Mouse (Mus musculus) kidney, embryonic 16.5 days (tissue): ENCODE measurements around the gene Mpdz. TPM values are rescaled to one million over a fixed set of nuclear protein-coding genes. Genes with fewer than 3 reads are reported as not detected.

ENCODE experiments used
- ATAC-seq: fragments of 200-750 bp; cut with Nextera tagmentation; 2 replicates; pipeline ENCODE4 v1.8.0; 2017; ENCODE audit warnings: moderate TSS enrichment; ENCODE audit not compliant: low FRiP score, low TSS enrichment
- H3K27ac ChIP-seq: fragments of 300-500 bp; sonication (generic); 2 replicates; pipeline ENCODE4 v1.5.1; 2014; ENCODE audit warnings: low read length
- H3K27me3 ChIP-seq: fragments of 300-500 bp; sonication (generic); 2 replicates; pipeline ENCODE4 v1.6.1; 2014; ENCODE audit warnings: low read length, control low read depth, mixed read lengths; ENCODE audit not compliant: insufficient read depth
- H3K36me3 ChIP-seq: fragments of 300-500 bp; sonication (generic); 2 replicates; pipeline ENCODE4 v1.6.1; 2014; ENCODE audit warnings: low read length, control low read depth, mixed read lengths; ENCODE audit not compliant: insufficient read depth
- H3K4me1 ChIP-seq: fragments of 300-500 bp; sonication (generic); 2 replicates; pipeline ENCODE4 v1.6.1; 2014; ENCODE audit warnings: low read length, control low read depth, mixed read lengths; ENCODE audit not compliant: insufficient read depth
- H3K4me2 ChIP-seq: fragments of 300-500 bp; sonication (generic); replicated peaks from 2 replicates; pipeline ENCODE4 v1.6.1; 2014; ENCODE audit warnings: low read depth, low read length
- H3K4me3 ChIP-seq: fragments of 300-500 bp; sonication (generic); 2 replicates; pipeline ENCODE4 v1.5.1; 2014; ENCODE audit warnings: mild to moderate bottlenecking, low read length
- H3K9ac ChIP-seq: fragments of 300-500 bp; sonication (generic); replicated peaks from 2 replicates; pipeline ENCODE4 v1.6.1; 2014; ENCODE audit warnings: low read length
- H3K9me3 ChIP-seq: fragments of 300-500 bp; sonication (generic); 2 replicates; pipeline ENCODE4 v1.6.1; 2016; ENCODE audit warnings: low read length, control low read depth
- WGBS: fragments of 180-500 bp; shearing (Covaris S2); extraction: QIAGEN DNeasy Blood & Tissue Kit; methylation state at CpG from one replicate; pipeline ENCODE4 v1.1.7; 2014; 5-methylcytosine and 5-hydroxymethylcytosine counted together
- polyA plus RNA-seq: library from polyadenylated mRNA; unstranded; fragments of >200 nt; fragmentation: Nextera tagmentation; extraction: Ambion mirVana; gene quantifications from 2 replicates; pipeline ENCODE4 v1.2.1, GENCODE M21; 2015

Mpdz gene
- polyA plus RNA-seq, 1 experiment from 2014 or later: 32.3 TPM

DNA sequence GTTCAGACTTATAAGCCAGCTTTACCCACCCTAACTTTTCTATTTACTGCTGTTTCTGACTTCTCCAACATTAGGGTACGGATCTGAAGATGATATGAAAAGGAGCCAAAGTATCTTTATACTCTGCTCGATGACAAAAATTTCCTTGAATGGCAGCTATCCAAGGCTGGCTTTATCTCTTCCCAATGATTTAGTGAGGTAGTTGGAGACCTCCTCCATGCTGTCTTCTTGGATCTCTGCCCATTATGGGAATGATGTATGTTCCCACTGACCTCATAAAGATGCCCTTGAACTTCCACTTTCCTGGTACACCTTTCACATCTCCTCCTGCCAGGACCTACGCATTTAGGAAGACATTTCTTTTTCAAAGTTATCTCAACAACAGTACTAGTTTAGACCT is 11.2 kb upstream of the Mpdz start:
- Histone ChIP-seq H3K4me2 (no peak overlapping the region), H3K4me1 (no peaks in the 10 kb centered on the region), H3K9ac (no peak overlapping the region), H3K9me3 (no peaks in the 10 kb centered on the region), H3K4me3 (no peak overlapping the region), H3K27ac (no peak overlapping the region), H3K36me3 (no peaks in the 10 kb centered on the region), H3K27me3 (no peaks in the 10 kb centered on the region)
- ATAC-seq: no peak
- 63% methylated on average over 3 of the region's 3 CpGs for WGBS

DNA sequence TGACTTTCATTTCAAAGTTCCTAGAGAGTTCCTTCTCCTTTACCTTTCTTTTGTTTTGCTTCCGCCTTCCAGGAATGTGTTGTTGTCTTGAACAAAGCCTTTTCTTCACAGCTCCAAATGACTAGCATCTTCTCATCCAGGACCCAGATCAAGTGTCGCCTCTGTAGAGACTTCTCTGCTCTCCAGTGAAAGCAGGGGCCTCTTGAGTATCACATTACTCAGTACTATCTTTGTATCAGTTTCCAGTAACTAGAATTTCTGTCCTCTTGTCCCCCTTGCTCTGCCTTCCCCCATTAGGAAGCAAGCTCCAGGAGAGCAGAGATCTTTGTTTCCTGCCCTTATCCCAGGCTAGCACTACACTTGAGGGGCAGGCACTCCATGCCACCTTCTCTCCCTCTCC is 9.6 kb upstream of the Mpdz start:
- no peak overlapping the region for H3K4me3 ChIP-seq
- ATAC-seq: peak; percentile 63
- no peaks in the 10 kb centered on the region for H3K9me3 ChIP-seq
- H3K27ac ChIP-seq: no peak overlapping the region
- H3K4me1 ChIP-seq: no peaks in the 10 kb centered on the region
- WGBS: 27% methylated on average over 2 of the region's 2 CpGs
- H3K4me2 ChIP-seq: no peak overlapping the region
- no peaks in the 10 kb centered on the region for H3K27me3 ChIP-seq
- no peak overlapping the region for H3K9ac ChIP-seq
- H3K36me3 ChIP-seq: no peaks in the 10 kb centered on the region

DNA sequence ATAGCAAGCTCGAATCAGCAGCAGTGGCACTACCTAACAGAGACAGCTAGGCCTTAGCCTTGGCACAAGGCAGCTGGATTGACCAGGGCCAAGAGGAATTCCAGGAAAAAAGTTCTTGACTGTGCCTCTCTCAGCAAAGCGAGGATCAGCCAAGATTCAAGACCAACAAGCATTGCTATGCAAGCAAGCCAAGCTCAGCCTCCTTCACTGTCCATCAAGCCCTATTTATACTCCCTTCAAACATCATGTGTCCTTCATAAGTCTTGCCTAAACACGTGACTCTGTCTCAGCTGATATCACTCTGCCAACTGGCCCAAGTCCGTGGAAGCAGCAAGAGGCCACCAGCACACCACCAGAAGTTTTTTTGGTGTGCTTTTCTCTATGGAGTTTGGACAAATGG is 6.8 kb upstream of the Mpdz start:
- Histone ChIP-seq H3K9ac (no peak overlapping the region), H3K36me3 (no peaks in the 10 kb centered on the region), H3K4me2 (no peak overlapping the region), H3K27me3 (no peaks in the 10 kb centered on the region), H3K27ac (no peak overlapping the region), H3K4me3 (no peak overlapping the region), H3K4me1 (no peaks in the 10 kb centered on the region), H3K9me3 (no peaks in the 10 kb centered on the region)
- ATAC-seq: no peak
- 86% methylated on average over 4 of the region's 4 CpGs for WGBS

DNA sequence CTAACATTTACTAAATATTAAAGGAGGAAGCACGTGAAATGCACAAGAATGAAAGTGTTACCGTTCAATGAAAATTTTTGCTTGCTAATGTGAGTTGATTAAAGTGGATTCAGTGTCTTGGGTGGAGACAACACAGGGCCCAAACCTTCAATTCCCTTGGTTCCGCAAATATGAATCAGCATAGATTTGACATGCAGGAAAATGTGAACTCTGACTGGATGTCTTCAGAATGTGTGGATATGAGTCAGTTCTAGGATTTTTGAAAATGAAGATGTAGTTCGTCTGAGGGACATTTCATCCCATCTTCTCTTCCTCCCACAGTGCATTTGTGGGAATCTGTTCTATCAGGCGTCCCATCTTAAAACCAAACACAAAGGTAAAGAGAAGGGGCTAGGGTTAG is 951 bp upstream of the Mpdz start:
- ATAC-seq: no peak
- Histone ChIP-seq H3K27ac (no peak overlapping the region), H3K9ac (no peak overlapping the region), H3K4me3 (no peak overlapping the region), H3K4me2 (peak overlapping the region; percentile 74; the same call in 1 of the 2 replicates), H3K36me3 (no peaks in the 10 kb centered on the region), H3K4me1 (peaks cover 16% of the 10 kb centered on the region), H3K9me3 (no peaks in the 10 kb centered on the region), H3K27me3 (no peaks in the 10 kb centered on the region)
- WGBS: 86% methylated on average over 5 of the region's 5 CpGs

DNA sequence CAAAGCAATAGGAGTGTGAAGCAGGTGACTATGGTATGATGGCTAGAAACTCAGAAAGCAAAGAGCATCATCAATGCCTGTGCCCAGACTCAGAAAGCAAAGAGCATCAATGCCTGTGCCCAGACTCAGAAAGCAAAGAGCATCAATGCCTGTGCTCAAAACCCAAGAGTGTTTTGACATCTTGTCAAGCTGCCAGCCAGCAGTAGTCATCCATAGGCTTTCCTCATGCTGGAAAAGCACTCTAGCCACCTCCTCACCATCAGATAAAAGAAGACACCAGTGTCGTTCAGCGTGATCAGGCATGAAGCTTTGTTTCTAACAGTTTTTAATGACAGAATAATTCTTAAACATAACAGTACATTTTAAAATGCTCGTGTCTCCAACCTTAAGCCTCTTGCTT is 8.7 kb downstream of the Mpdz start:
- H3K27me3 ChIP-seq: no peaks in the 10 kb centered on the region
- 91% methylated on average over 3 of the region's 3 CpGs for WGBS
- no peak overlapping the region for H3K4me2 ChIP-seq
- H3K4me3 ChIP-seq: no peak overlapping the region
- no peaks in the 10 kb centered on the region for H3K4me1 ChIP-seq
- H3K36me3 ChIP-seq: no peaks in the 10 kb centered on the region
- H3K9me3 ChIP-seq: no peaks in the 10 kb centered on the region
- no peak overlapping the region for H3K9ac ChIP-seq
- H3K27ac ChIP-seq: no peak overlapping the region
- no peak for ATAC-seq

DNA sequence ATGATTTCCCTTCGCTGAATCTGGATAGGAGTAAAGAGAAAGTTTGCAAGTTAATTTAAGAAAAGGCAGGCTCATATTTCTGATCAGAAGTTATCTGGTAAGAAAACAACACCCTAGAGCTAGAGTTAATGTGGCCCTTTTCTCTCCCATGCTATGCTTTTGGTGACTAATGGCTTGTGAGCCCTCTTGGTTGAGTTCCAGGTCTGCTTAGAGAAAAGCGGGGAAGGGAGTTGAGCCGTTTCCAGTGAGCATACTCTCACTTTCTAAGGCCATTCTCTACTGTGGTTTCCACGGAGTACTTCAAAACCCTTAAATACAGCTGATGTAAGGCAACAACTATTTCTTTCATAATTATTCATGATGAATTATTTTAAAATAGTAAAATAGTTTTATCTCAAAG is 11.8 kb downstream of the Mpdz start:
- H3K4me1 ChIP-seq: no peaks in the 10 kb centered on the region

DNA sequence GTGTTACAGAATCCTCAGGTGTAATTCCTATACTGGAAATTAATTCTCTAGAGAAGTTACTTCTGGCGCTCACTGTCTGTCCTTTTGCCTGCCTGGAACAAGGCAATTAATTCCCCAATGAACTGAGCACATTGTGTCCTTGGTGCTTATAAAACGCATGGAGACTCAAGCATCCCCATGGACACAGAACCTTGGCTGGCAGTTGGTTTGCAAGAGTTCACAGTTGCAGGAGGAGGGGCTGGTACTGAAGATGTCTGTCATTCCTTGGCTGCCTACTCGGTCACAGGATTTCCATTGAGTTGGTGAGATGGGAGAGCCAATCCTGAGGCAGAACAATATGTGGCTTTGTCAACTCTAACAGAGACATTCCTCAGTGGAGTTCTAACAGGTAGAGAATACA is 12.5 kb downstream of the Mpdz start:
- Histone ChIP-seq H3K4me1 (no peaks in the 10 kb centered on the region), H3K36me3 (no peaks in the 10 kb centered on the region), H3K9ac (no peak overlapping the region), H3K4me2 (no peak overlapping the region), H3K9me3 (no peaks in the 10 kb centered on the region), H3K27me3 (no peaks in the 10 kb centered on the region), H3K27ac (no peak overlapping the region), H3K4me3 (no peak overlapping the region)
- WGBS: 81% methylated on average over 3 of the region's 3 CpGs
- no peak for ATAC-seq

More for the DNA sequence above, 11.8 kb downstream of the Mpdz start:
- H3K27me3 ChIP-seq: no peaks in the 10 kb centered on the region
- no peak overlapping the region for H3K9ac ChIP-seq
- 78% methylated on average over 4 of the region's 4 CpGs for WGBS
- no peaks in the 10 kb centered on the region for H3K36me3 ChIP-seq
- H3K27ac ChIP-seq: no peak overlapping the region
- H3K4me2 ChIP-seq: no peak overlapping the region
- ATAC-seq: no peak
- H3K9me3 ChIP-seq: no peaks in the 10 kb centered on the region
- no peak overlapping the region for H3K4me3 ChIP-seq

DNA sequence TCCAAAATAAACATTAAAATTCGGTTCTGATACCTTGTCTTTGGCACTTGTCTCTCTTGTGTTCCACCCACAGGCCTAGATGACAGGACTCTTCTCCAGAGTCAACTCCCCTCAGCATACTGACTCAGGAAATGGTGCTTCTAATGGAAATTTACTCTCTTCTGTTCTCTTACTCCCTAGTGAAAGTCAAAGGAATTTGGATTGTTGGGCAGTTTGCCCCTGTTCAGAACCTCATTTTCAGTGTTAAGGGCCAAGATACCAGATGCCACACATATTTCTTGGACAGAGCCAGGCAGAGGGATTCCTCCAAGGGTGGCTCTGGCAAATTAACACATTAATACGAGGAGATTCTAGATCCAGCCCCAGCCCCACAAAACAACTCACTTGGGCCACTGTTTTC is 12.9 kb downstream of the Mpdz start:
- no peaks in the 10 kb centered on the region for H3K4me1 ChIP-seq
- whole genome bisulfite sequencing: 58% methylated on average over 2 of the region's 2 CpGs
- no peaks in the 10 kb centered on the region for H3K36me3 ChIP-seq
- H3K4me2 ChIP-seq: no peak overlapping the region
- H3K9me3 ChIP-seq: no peaks in the 10 kb centered on the region
- H3K27ac ChIP-seq: no peak overlapping the region
- H3K27me3 ChIP-seq: no peaks in the 10 kb centered on the region
- no peak overlapping the region for H3K4me3 ChIP-seq
- H3K9ac ChIP-seq: no peak overlapping the region
- ATAC-seq: no peak

DNA sequence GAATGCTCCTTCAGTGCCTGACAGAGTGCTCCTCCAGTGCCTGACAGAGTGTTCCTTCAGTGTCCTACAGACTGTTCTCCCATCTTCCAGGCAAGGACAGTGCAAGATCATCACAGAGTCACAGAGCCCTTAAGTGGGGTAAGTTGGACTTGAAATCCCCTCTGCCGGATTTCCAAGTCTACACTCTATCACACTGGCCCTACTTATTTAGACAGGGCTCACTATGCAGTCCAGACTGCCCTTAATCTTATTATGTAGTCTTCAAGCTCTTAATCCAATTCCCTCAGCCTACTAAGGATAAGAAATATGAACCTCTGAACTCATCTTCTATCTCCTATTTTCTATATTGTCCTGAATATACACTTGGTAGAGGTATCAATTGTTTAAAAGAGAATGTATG is 19.1 kb downstream of the Mpdz start:
- 75% methylated on average over 1 of the region's 1 CpGs for WGBS
- no peaks in the 10 kb centered on the region for H3K36me3 ChIP-seq
- no peak for ATAC-seq
- H3K27ac ChIP-seq: no peak overlapping the region
- H3K9ac ChIP-seq: no peak overlapping the region
- no peaks in the 10 kb centered on the region for H3K9me3 ChIP-seq
- H3K27me3 ChIP-seq: no peaks in the 10 kb centered on the region
- H3K4me2 ChIP-seq: no peak overlapping the region
- H3K4me1 ChIP-seq: no peaks in the 10 kb centered on the region
- no peak overlapping the region for H3K4me3 ChIP-seq

DNA sequence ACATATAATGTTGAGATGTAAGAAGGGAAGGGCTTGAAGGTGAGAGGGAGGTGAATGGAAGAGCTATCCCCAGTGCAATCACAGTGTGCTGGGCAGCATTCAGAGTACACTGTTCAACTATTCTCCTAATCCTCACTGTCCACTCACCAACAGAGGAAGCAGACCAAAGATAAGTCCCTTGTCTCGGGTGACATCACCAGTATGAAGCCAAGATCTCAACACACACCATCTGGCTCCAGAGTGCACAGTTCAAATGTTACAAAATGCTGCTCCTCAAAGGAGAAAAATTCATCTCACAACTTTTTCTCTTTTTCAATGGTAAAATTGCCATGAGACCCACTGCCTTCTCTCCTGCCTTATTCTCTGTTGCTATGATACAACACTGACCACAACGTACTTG is 21.0 kb downstream of the Mpdz start:
- Histone ChIP-seq H3K9ac (no peak overlapping the region), H3K9me3 (no peaks in the 10 kb centered on the region), H3K27me3 (no peaks in the 10 kb centered on the region), H3K27ac (no peak overlapping the region), H3K4me3 (no peak overlapping the region), H3K4me1 (no peaks in the 10 kb centered on the region), H3K4me2 (no peak overlapping the region), H3K36me3 (no peaks in the 10 kb centered on the region)
- ATAC-seq: no peak
- WGBS: 69% methylated on average over 2 of the region's 2 CpGs
